Mouse (Mus musculus) stomach, postnatal 0 days (tissue): ENCODE measurements around the gene Acat2. TPM values are rescaled to one million over a fixed set of nuclear protein-coding genes. Genes with fewer than 3 reads are reported as not detected.
"Not testable (repeated sequence)": the region's sequence is repeated elsewhere in the genome, so short reads cannot be mapped to it uniquely, and the experiment has no call there.

Source experiments
- ATAC-seq: fragments of 200-750 bp; cut with Nextera tagmentation; 2 replicates; pipeline ENCODE4 v1.8.0; 2017; ENCODE audit not compliant: low FRiP score, low TSS enrichment
- DNase-seq: peaks from one replicate; pipeline ENCODE4 v3.0.0-alpha.2; 2016; ENCODE audit warnings: low spot score
- H3K27ac ChIP-seq: fragments of 300-500 bp; sonication (generic); replicated peaks from 2 replicates; pipeline ENCODE4 v1.5.1; 2014; ENCODE audit warnings: mild to moderate bottlenecking, control low read depth
- H3K27me3 ChIP-seq: fragments of 300-500 bp; sonication (generic); 2 replicates; pipeline ENCODE4 v1.6.1; 2014; ENCODE audit warnings: low read length; ENCODE audit not compliant: control insufficient read depth, insufficient read depth
- H3K36me3 ChIP-seq: fragments of 300-500 bp; sonication (generic); 2 replicates; pipeline ENCODE4 v1.6.1; 2014; ENCODE audit warnings: low read length, mixed read lengths; ENCODE audit not compliant: control insufficient read depth, insufficient read depth
- H3K4me1 ChIP-seq: fragments of 300-500 bp; sonication (generic); replicated peaks from 2 replicates; pipeline ENCODE4 v1.6.1; 2014; ENCODE audit warnings: antibody characterized with exemption; ENCODE audit not compliant: control insufficient read depth, insufficient read depth
- H3K4me2 ChIP-seq: fragments of 300-500 bp; sonication (generic); replicated peaks from 2 replicates; pipeline ENCODE4 v1.6.1; 2014; ENCODE audit warnings: low read depth, mild to moderate bottlenecking, control low read depth, moderate library complexity
- H3K4me3 ChIP-seq: fragments of 300-500 bp; sonication (generic); 2 replicates; pipeline ENCODE4 v1.5.1; 2014; ENCODE audit warnings: low read depth, low read length, control low read depth
- H3K9ac ChIP-seq: fragments of 300-500 bp; sonication (generic); 2 replicates; pipeline ENCODE4 v1.6.1; 2014; ENCODE audit warnings: mild to moderate bottlenecking, low read length, control low read depth, mixed read lengths
- H3K9me3 ChIP-seq: fragments of 300-500 bp; sonication (generic); 2 replicates; pipeline ENCODE4 v1.6.1; 2016; ENCODE audit warnings: low read length; ENCODE audit not compliant: control insufficient read depth
- CTCF ChIP-seq: IDR thresholded peaks from 2 replicates; pipeline ENCODE4 v1.5.1; 2016; ENCODE audit warnings: antibody characterized with exemption, low read depth, mild to moderate bottlenecking, moderate library complexity
- EP300 ChIP-seq: optimal IDR thresholded peaks from 2 replicates; pipeline ENCODE3; 2016; ENCODE audit warnings: antibody characterized with exemption
- WGBS: fragments of 180-500 bp; shearing (Covaris S2); extraction: QIAGEN DNeasy Blood & Tissue Kit; methylation state at CpG from one replicate; pipeline ENCODE4 v1.1.7; 2014; 5-methylcytosine and 5-hydroxymethylcytosine counted together
- polyA plus RNA-seq: library from polyadenylated mRNA; unstranded; fragments of >200 nt; fragmentation: Nextera tagmentation; extraction: Ambion mirVana; gene quantifications from 2 replicates; pipeline ENCODE4 v1.2.1, GENCODE M21; 2015

Gene Acat2
- polyA plus RNA-seq, 1 experiment from 2014 or later: 76.0 TPM

- Histone ChIP-seq H3K9me3 (no peaks in the 10 kb centered on the region), H3K36me3 (no peaks in the 10 kb centered on the region), H3K4me3 (peak overlapping the region; percentile 99), H3K27ac (peak overlapping the region; percentile 100), H3K27me3 (no peaks in the 10 kb centered on the region), H3K9ac (peak overlapping the region; percentile 100), H3K4me1 (no peaks in the 10 kb centered on the region), H3K4me2 (peak overlapping the region; percentile 78)
- under 1% methylated on average over 68 of the region's 84 CpGs for WGBS
- DNase-seq (peak; percentile 92), ATAC-seq (peak; percentile 94)
- TF ChIP-seq CTCF: peak; percentile 26; the same call in 1 of the 2 replicates
- no peak for TF ChIP-seq EP300
Observed at GRCm38 (mm10) chr17:12991635-12992358, 31.2 kb upstream of the Acat2 start.

GRCm38 (mm10) chr17:12991194-12991634 is 30.7 kb upstream of the Acat2 start:
- Histone ChIP-seq H3K9me3 (no peaks in the 10 kb centered on the region), H3K27ac (peak overlapping the region; percentile 100), H3K27me3 (no peaks in the 10 kb centered on the region), H3K4me2 (peak overlapping the region; percentile 78), H3K9ac (peak overlapping the region; percentile 100), H3K36me3 (no peaks in the 10 kb centered on the region), H3K4me1 (no peaks in the 10 kb centered on the region), H3K4me3 (peak overlapping the region; percentile 99)
- WGBS: 0% methylated on average over 12 of the region's 12 CpGs
- DNase-seq: peak; percentile 42
- no peak for ATAC-seq
- TF ChIP-seq CTCF (no peak), EP300 (no peak)

DNA sequence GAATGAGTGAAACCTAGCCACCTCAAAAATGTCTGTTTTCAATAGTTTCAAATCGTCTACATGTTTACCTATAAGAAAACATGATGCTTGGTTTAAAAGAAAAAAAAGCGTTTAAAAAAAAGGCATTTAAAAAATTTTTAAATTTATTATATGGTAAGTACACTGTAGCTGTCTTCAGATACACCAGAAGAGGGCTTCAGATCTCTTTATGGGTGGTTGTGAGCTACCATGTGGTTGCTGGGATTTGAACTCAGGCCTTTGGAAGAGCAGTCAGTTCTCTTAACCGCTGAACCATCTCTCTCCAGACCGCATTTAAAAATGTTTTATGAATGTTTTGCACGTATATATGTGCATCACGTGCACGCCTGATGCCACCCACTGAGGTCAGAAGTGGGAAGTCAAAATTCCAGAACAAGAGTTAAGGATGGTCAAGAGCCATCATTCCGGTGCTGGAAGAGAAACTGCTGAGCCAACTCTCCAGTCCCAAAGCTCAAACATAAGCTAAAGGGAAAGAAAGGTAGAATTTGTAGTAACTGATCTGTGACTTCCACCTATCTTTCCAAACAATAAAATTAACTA is 30.1 kb upstream of the Acat2 start:
- WGBS: 38% methylated on average over 8 of the region's 8 CpGs
- H3K4me3 ChIP-seq: peak overlapping the region; percentile 99
- no peaks in the 10 kb centered on the region for H3K4me1 ChIP-seq
- ATAC-seq (no peak), DNase-seq (no peak)
- no peaks in the 10 kb centered on the region for H3K27me3 ChIP-seq
- H3K36me3 ChIP-seq: no peaks in the 10 kb centered on the region
- peak overlapping the region; percentile 78 for H3K4me2 ChIP-seq
- H3K27ac ChIP-seq: peak overlapping the region; percentile 100
- no peaks in the 10 kb centered on the region for H3K9me3 ChIP-seq
- TF ChIP-seq CTCF (no peak), EP300 (no peak)
- peak overlapping the region; percentile 100; the same call in 1 of the 2 replicates for H3K9ac ChIP-seq

DNA sequence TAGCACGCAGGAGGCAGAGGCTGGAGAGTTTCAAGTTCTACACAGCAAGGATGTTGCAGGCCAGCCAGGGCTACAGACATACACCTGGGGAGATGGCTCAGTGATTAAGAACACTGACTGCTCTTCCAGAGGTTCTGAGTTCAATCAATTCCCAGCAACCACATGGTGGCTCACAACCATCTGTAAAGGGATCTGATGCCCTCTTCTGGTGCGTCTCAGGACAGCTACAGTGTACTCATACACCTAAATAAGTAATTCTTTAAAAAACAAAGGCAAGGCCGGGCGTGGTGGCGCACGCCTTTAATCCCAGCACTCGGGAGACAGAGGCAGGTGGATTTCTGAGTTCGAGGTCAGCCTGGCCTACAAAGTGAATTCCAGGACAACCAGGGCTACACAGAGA is 27.5 kb upstream of the Acat2 start:
- not testable (repeated sequence) for H3K36me3 ChIP-seq, DNase-seq, H3K27me3 ChIP-seq, H3K4me1 ChIP-seq, H3K9me3 ChIP-seq, ATAC-seq, H3K4me2 ChIP-seq, H3K9ac ChIP-seq, H3K4me3 ChIP-seq, H3K27ac ChIP-seq
- WGBS: 90% methylated on average over 8 of the region's 8 CpGs
- TF ChIP-seq CTCF: peak; percentile 41

DNA sequence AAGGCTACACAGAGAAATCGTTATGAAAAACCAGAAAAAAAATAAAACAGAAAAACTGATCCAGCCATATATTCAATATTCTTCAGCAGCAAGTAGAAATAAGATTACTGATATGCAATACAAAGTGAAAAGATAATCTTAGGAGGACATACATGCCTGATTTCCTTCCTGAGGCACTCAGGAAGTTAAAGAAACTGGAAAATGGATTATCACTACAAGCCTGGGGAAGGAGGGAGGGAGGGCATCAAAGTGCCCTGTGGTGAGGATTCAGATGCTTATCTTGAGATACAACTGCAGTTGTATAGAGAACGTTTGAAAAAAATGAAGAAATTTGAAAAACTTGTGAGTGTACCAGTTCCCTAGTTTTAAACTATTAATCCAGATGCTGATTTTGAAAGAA is 23.4 kb upstream of the Acat2 start:
- Histone ChIP-seq H3K9me3 (no peaks in the 10 kb centered on the region), H3K27me3 (no peaks in the 10 kb centered on the region), H3K4me3 (no peak overlapping the region), H3K4me2 (no peak overlapping the region), H3K27ac (no peak overlapping the region), H3K9ac (no peak overlapping the region), H3K4me1 (no peaks in the 10 kb centered on the region), H3K36me3 (peaks cover 19% of the 10 kb centered on the region)
- DNase-seq (no peak), ATAC-seq (no peak)
- TF ChIP-seq EP300: no peak
- TF ChIP-seq CTCF: no peak
- 71% methylated on average over 2 of the region's 2 CpGs for WGBS

DNA sequence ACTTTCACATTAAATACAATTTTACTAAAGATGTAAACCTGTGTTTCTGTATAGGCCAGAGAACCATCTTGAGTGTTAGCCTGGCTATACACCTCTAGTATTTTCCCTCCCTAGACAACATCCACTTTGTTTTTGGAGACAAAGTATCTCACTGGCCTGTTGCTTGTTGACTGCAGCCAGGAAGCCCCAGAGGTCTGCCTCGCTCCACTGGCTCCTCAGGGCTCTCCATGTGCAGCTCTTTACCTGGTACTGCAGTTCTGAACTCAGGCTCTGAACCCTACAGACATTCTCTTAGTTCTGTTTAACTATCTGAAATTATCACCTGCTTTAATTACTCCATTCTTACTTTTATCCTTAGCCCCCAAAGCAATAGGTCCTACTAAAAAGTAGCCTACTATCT is 18.0 kb upstream of the Acat2 start:
- WGBS: 100% methylated on average over 1 of the region's 1 CpGs
- DNase-seq (no peak), ATAC-seq (no peak)
- Histone ChIP-seq H3K27ac (no peak overlapping the region), H3K9me3 (no peaks in the 10 kb centered on the region), H3K4me3 (no peak overlapping the region), H3K9ac (no peak overlapping the region), H3K4me1 (no peaks in the 10 kb centered on the region), H3K4me2 (no peak overlapping the region), H3K27me3 (no peaks in the 10 kb centered on the region), H3K36me3 (peaks cover 29% of the 10 kb centered on the region)
- no peak for TF ChIP-seq CTCF
